8 mouse cellular contexts compared by ENCODE assay signal in genomic region chr11:31672170-31672563, GRCm38 (mm10). TPM values are rescaled to one million over a fixed set of nuclear protein-coding genes. Genes with fewer than 3 reads are reported as not detected.
A peak's percentile ranks its signal among the peaks of the same experiment; 100 is the strongest.
DNase-seq lines count a peak whose midpoint lies in the region; ATAC-seq and TF ChIP-seq lines count a peak whose summit lies in the region.

No protein-coding gene starts in this region.

- DNase-seq in left cerebral cortex, adult 2 months (ENCODE audit: extremely low spot score in 1 of 2, low spot score in 2 of 2), result no peak
- no peak for DNase-seq in left cerebral cortex, adult 9 months (ENCODE audit: low spot score in 2 of 2)
- DNase-seq in intestine, embryonic 14.5 days (ENCODE audit: low spot score), result no peak
- DNase-seq in urinary bladder, postnatal 14 days (ENCODE audit: low spot score), result no peak
- DNase-seq in layer of hippocampus, adult 9-11 months, result no peak
- no peak for DNase-seq in cerebellum, postnatal 4 days (ENCODE audit: low spot score in 2 of 2)

- peak overlapping the region; percentile 84 for H3K27ac ChIP-seq in left cerebral cortex, adult 2 months
- H3K27ac ChIP-seq in embryonic facial prominence, embryonic 12.5 days, result no peak overlapping the region
- no peak overlapping the region for H3K27ac ChIP-seq in intestine, embryonic 14.5 days (ENCODE audit: low read depth)

- H3K9me3 ChIP-seq in embryonic facial prominence, embryonic 12.5 days, result no peaks in the 10 kb centered on the region
- no peaks in the 10 kb centered on the region for H3K9me3 ChIP-seq in intestine, embryonic 14.5 days (ENCODE audit: control insufficient read depth, low read length)

- peak overlapping the region; percentile 63 for H3K4me2 ChIP-seq in embryonic facial prominence, embryonic 12.5 days (replicated peaks)
- H3K4me2 ChIP-seq in intestine, embryonic 14.5 days (ENCODE audit: low read length), result peak overlapping the region; percentile 81
- H3K4me2 ChIP-seq in myocyte (ENCODE audit: low read depth), result peak overlapping the region; percentile 79

- WGBS in embryonic facial prominence, embryonic 12.5 days, result 12% methylated on average over 9 of the region's 9 CpGs
- 11% methylated on average over 9 of the region's 9 CpGs for WGBS in intestine, embryonic 14.5 days

- H3K79me2 ChIP-seq in myocyte (ENCODE audit: control insufficient read depth, insufficient read depth), result peaks cover 13% of the 10 kb centered on the region

- ATAC-seq in embryonic facial prominence, embryonic 12.5 days (ENCODE audit: insufficient number of reproducible peaks, insufficient read depth, low FRiP score, low TSS enrichment), result no peak
- peak; percentile 67 for ATAC-seq in intestine, embryonic 14.5 days (replicated peaks; ENCODE audit: low FRiP score, low TSS enrichment, low read depth)

- H3K9ac ChIP-seq in embryonic facial prominence, embryonic 12.5 days, result peak overlapping the region; percentile 90
- peak overlapping the region; percentile 89 for H3K9ac ChIP-seq in intestine, embryonic 14.5 days (ENCODE audit: low read length)

- no peak for TF ChIP-seq CTCF in left cerebral cortex, adult 2 months (IDR thresholded peaks at IDR 0.05)

- H3K27me3 ChIP-seq in embryonic facial prominence, embryonic 12.5 days, result no peaks in the 10 kb centered on the region
- H3K27me3 ChIP-seq in intestine, embryonic 14.5 days (replicated peaks; ENCODE audit: control insufficient read depth, insufficient read depth, low read length), result no peaks in the 10 kb centered on the region
- no peaks in the 10 kb centered on the region for H3K27me3 ChIP-seq in myocyte (ENCODE audit: control insufficient read depth, insufficient read depth, insufficient read length)

- TF ChIP-seq POLR2A in myocyte (IDR thresholded peaks at IDR 0.05; ENCODE audit: insufficient read length, low read depth), result no peak

- intact Hi-C loops in left cerebral cortex, adult 2 months (cut with DNase I), result loop anchor here (10.0 kb wide), 1 partner anchor 653 kb away; no protein-coding TSS in a partner anchor

- H3ac ChIP-seq in myocyte (ENCODE audit: control insufficient read depth, insufficient read length), result peak overlapping the region; percentile 51

- H3K4me3 ChIP-seq in left cerebral cortex, adult 2 months, result peak overlapping the region; percentile 62
- peak overlapping the region; percentile 97 for H3K4me3 ChIP-seq in embryonic facial prominence, embryonic 12.5 days
- peak overlapping the region; percentile 93 for H3K4me3 ChIP-seq in intestine, embryonic 14.5 days (ENCODE audit: low read depth, low read length)
- peak overlapping the region; percentile 43 for H3K4me3 ChIP-seq in myocyte

- H3K36me3 ChIP-seq in embryonic facial prominence, embryonic 12.5 days, result peaks cover 19% of the 10 kb centered on the region
- peaks cover 21% of the 10 kb centered on the region for H3K36me3 ChIP-seq in intestine, embryonic 14.5 days (ENCODE audit: control insufficient read depth, insufficient read depth, low read length)
- H3K36me3 ChIP-seq in myocyte (ENCODE audit: control insufficient read depth, insufficient read depth), result peaks cover 8% of the 10 kb centered on the region

- H3K4me1 ChIP-seq in embryonic facial prominence, embryonic 12.5 days, result peaks cover 14% of the 10 kb centered on the region
- peaks cover 13% of the 10 kb centered on the region for H3K4me1 ChIP-seq in intestine, embryonic 14.5 days (replicated peaks; ENCODE audit: control insufficient read depth, insufficient read depth, low read length)

TF ChIP-seq in myocyte, 11 proteins besides CTCF, POLR2A, EP300 and RAD21:
- TF ChIP-seq E2F4 (IDR thresholded peaks at IDR 0.05; ENCODE audit: insufficient read depth), result no peak
- no peak for TF ChIP-seq CEBPB (IDR thresholded peaks at IDR 0.05; ENCODE audit: insufficient read depth, poor library complexity, severe bottlenecking)
- no peak for TF ChIP-seq MAX (IDR thresholded peaks at IDR 0.05; ENCODE audit: low read depth)
- TF ChIP-seq SRF (IDR thresholded peaks at IDR 0.05; ENCODE audit: control insufficient read depth, insufficient read length, low read depth), result no peak
- TF ChIP-seq TCF12 (IDR thresholded peaks at IDR 0.05; ENCODE audit: insufficient read depth, poor library complexity, severe bottlenecking), result no peak
- no peak for TF ChIP-seq POLR2AphosphoS2 (IDR thresholded peaks at IDR 0.05; ENCODE audit: insufficient read length, low read depth)
- no peak for TF ChIP-seq TCF3 (IDR thresholded peaks at IDR 0.05; ENCODE audit: insufficient read length, low read depth)
- no peak for TF ChIP-seq USF1 (IDR thresholded peaks at IDR 0.05; ENCODE audit: low read depth)
- no peak for TF ChIP-seq MYOG (IDR thresholded peaks at IDR 0.05; ENCODE audit: control insufficient read depth in 1 of 3, insufficient read depth in 1 of 3, insufficient read length in 2 of 3, low read depth in 2 of 3)
- no peak for TF ChIP-seq MYOD1 (IDR thresholded peaks at IDR 0.05; ENCODE audit: control insufficient read depth in 1 of 3, insufficient read length in 2 of 3, low read depth in 2 of 3)
- no peak for TF ChIP-seq REST (IDR thresholded peaks at IDR 0.05; ENCODE audit: insufficient read depth, insufficient read length)

RNA-seq across cellular contexts. Expression of gene Bod1, which starts 0.5 kb away (rescaled TPM):
- 100 to 1,000 TPM; 100 to 101 TPM for total RNA-seq in left cerebral cortex, adult 2 months (2021)
- polyA plus RNA-seq in embryonic facial prominence, embryonic 12.5 days (2016; fragmentation: Nextera tagmentation; extraction: Ambion mirVana), result 131 and 137 TPM in 2 replicates
- 89.5 and 92.7 TPM in 2 replicates for polyA plus RNA-seq in intestine, embryonic 14.5 days (2014; fragmentation: Nextera tagmentation; extraction: Ambion mirVana)
- polyA plus RNA-seq in myocyte (2012; fragmentation: generic; extraction: Trizol), result 115 TPM

Comparison
In these comparisons a context has a peak if more than half of its experiments do, and no peak if none do; other contexts are left out.
1. H3K4me3 ChIP-seq: peak in every context shown above with its lines; median percentile 97 in embryonic facial prominence, embryonic 12.5 days; 93 in intestine, embryonic 14.5 days; 62 in left cerebral cortex, adult 2 months; 43 in myocyte.